Mouse (Mus musculus) CH12.LX (cell line): ENCODE data around the gene Alcam.

Experiments
- BHLHE40 ChIP-seq: IDR thresholded peaks from 2 replicates; pipeline ENCODE4 v1.6.1; 2011; ENCODE audit warnings: mild to moderate bottlenecking, low read depth, low read length, improper control_type of control experiment
- CTCF ChIP-seq, 2 experiments: IDR thresholded peaks in 1 of 2; conservative IDR thresholded peaks in 1 of 2; 2 replicates each; pipeline ENCODE4 v1.5.1; 2011 to 2012; ENCODE audit warnings: low read depth in 2 of 2, low read length in 2 of 2, improper control_type of control experiment in 1 of 2, inconsistent platforms in 1 of 2, mild to moderate bottlenecking in 1 of 2, moderate library complexity in 1 of 2
- E2F4 ChIP-seq: IDR thresholded peaks from 2 replicates; pipeline ENCODE4 v1.6.1; 2011; ENCODE audit warnings: low read depth, low read length, improper control_type of control experiment; ENCODE audit not compliant: insufficient replicate concordance
- EP300 ChIP-seq: IDR thresholded peaks from 2 replicates; pipeline ENCODE4 v1.6.1; 2011; ENCODE audit warnings: low read length, improper control_type of control experiment
- JUND ChIP-seq: conservative IDR thresholded peaks from 2 replicates; pipeline ENCODE4 v1.6.1; 2011; ENCODE audit warnings: low read depth, low read length, improper control_type of control experiment
- POLR2A ChIP-seq: IDR thresholded peaks from 2 replicates; pipeline ENCODE4 v1.6.1; 2011; ENCODE audit warnings: low read depth, mild to moderate bottlenecking, improper control_type of control experiment, low read length
- POLR2AphosphoS2 ChIP-seq: IDR thresholded peaks from 2 replicates; pipeline ENCODE4 v1.6.1; 2011; ENCODE audit warnings: low read depth, low read length, improper control_type of control experiment
- UBTF ChIP-seq: IDR thresholded peaks from 2 replicates; pipeline ENCODE4 v1.6.1; 2012; ENCODE audit warnings: low read depth, mild to moderate bottlenecking, inconsistent platforms, low read length, improper control_type of control experiment, moderate library complexity
- USF1 ChIP-seq: IDR thresholded peaks from 2 replicates; pipeline ENCODE4 v1.6.1; 2014; ENCODE audit warnings: low read depth, mild to moderate bottlenecking, inconsistent platforms, low read length, improper control_type of control experiment
- USF2 ChIP-seq: conservative IDR thresholded peaks from 2 replicates; pipeline ENCODE4 v1.6.1; 2011; ENCODE audit warnings: low read depth, low read length, improper control_type of control experiment
- ZNF384 ChIP-seq: IDR thresholded peaks from 2 replicates; pipeline ENCODE4 v1.6.1; 2012; ENCODE audit warnings: low read depth, low read length, improper control_type of control experiment, inconsistent platforms

DNA sequence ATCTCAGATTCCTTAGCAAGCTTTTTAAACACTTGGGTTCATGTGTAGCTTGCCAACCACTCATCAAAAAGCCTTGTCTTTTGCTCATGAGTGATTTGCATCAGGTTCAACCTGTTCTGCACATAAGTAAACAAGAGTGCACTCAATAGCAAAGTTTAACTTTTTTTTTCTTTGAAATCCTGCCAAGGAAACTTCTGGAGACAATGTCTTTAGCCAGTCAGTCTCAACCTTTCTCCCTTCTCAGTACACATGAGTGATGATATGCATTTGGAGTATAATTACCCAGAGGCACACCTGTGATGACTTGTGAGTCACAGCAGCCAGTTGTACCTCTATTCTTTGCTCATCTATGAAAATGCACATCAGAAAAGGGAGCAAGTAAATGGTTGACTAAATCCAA lies 18.2 kb upstream of the Alcam start:
- no peak for TF ChIP-seq CTCF (conservative IDR thresholded peaks at IDR 0.05 in 1 of 2, IDR thresholded peaks at IDR 0.05 in 1 of 2; ENCODE audit: low read depth in 2 of 2, low read length in 2 of 2)
- no peak for TF ChIP-seq POLR2A
- no peak for TF ChIP-seq JUND
- TF ChIP-seq ZNF384, result no peak
- TF ChIP-seq POLR2AphosphoS2, result no peak
- no peak for TF ChIP-seq USF1
- no peak for TF ChIP-seq UBTF
- no peak for TF ChIP-seq BHLHE40
- no peak for TF ChIP-seq E2F4
- TF ChIP-seq EP300, result no peak
- TF ChIP-seq USF2, result no peak
